Mouse (Mus musculus): ENCODE measurements around the gene Grin2a. TPM values are rescaled to one million over a fixed set of nuclear protein-coding genes. Genes with fewer than 3 reads are reported as not detected.

The Grin2a gene
- polyA plus RNA-seq, 1 experiment from 2014 or later = 0.34 TPM

DNA sequence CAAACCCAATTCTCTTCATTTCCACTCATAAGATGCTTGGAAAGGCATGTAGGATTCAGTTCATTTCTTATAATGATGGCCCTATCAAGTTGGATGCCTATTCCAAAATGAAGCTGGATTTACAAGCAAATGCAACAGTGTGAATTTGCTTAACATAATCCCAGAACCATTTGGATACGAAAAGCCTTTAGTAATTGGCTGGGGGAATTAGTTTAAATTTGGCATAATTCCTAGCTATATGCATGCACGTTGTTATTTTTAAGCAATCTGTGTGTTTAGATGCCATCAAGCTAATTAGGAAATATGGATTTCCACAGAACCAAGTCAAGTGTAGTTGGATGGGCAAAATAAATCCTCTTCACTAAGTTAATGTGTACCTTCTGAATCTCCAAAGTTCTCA is 411.4 kb downstream of the Grin2a start:
- Histone ChIP-seq H3K4me2 (ENCODE audit: low read depth, low read length) (no peak overlapping the region), H3K27ac (ENCODE audit: low read length) (no peak overlapping the region), H3K9ac (ENCODE audit: low read length) (no peak overlapping the region), H3K4me3 (ENCODE audit: low read length) (no peak overlapping the region), H3K36me3 (ENCODE audit: control insufficient read depth, insufficient read depth) (no peaks in the 10 kb centered on the region), H3K4me1 (ENCODE audit: control insufficient read depth, insufficient read depth, low read length) (no peaks in the 10 kb centered on the region), H3K27me3 (ENCODE audit: control insufficient read depth, insufficient read depth, low read length) (no peaks in the 10 kb centered on the region), H3K9me3 (replicated peaks; ENCODE audit: control insufficient read depth, low read length) (no peaks in the 10 kb centered on the region)
- no peak for ATAC-seq (replicated peaks; ENCODE audit: extremely low read depth, insufficient read depth, low FRiP score)
- 75% methylated on average over 2 of the region's 2 CpGs for WGBS

DNA sequence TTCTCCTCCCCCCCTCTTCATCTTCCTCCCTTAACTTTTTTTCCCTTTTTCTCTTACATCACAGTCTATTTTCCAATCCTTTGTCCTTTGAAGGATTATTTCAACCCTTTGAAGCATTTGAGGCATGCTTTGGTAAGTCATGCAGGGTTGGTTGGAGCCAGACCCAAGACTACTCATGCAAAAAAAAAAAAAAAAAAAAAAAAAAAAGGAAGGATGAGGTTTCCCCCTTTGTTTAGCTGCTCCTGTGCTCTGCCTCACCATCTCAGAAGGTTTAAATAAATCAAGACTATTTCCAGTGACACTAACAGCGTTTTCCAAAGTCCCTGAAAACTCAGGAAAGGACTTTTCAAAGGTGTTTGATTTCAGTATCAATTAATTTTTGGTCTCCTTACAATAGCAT is 423.6 kb downstream of the Grin2a start:
- Histone ChIP-seq H3K4me1 (ENCODE audit: control insufficient read depth, insufficient read depth, low read length) (no peaks in the 10 kb centered on the region), H3K9me3 (replicated peaks; ENCODE audit: control insufficient read depth, low read length) (no peaks in the 10 kb centered on the region), H3K36me3 (ENCODE audit: control insufficient read depth, insufficient read depth) (no peaks in the 10 kb centered on the region), H3K4me2 (ENCODE audit: low read depth, low read length) (no peak overlapping the region), H3K27me3 (ENCODE audit: control insufficient read depth, insufficient read depth, low read length) (no peaks in the 10 kb centered on the region), H3K9ac (ENCODE audit: low read length) (no peak overlapping the region), H3K4me3 (ENCODE audit: low read length) (no peak overlapping the region), H3K27ac (ENCODE audit: low read length) (no peak overlapping the region)
- 62% methylated on average over 1 of the region's 1 CpGs for WGBS
- ATAC-seq (replicated peaks; ENCODE audit: extremely low read depth, insufficient read depth, low FRiP score) = no peak

DNA sequence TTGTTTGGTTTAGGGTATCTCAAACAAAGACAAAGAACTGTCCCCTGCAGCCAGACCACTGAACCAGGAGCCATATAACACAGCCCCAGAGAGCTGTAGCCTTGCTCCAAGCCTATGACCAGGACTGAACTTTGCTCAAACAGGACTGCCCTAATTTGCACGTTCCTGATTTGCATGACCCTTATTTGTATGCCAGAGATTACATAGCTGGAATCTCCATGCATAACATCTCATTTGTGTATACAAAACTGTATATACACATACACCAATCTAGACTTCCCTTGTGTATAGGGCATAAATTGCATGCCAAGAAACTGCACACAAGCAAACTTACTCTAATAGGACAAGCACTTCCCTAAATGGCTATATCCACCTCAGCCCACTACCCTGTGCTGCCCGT is 428.1 kb downstream of the Grin2a start:
- Histone ChIP-seq H3K4me1 (ENCODE audit: control insufficient read depth, insufficient read depth, low read length) (no peaks in the 10 kb centered on the region), H3K9me3 (replicated peaks; ENCODE audit: control insufficient read depth, low read length) (no peaks in the 10 kb centered on the region), H3K27me3 (ENCODE audit: control insufficient read depth, insufficient read depth, low read length) (no peaks in the 10 kb centered on the region), H3K4me2 (ENCODE audit: low read depth, low read length) (no peak overlapping the region), H3K27ac (ENCODE audit: low read length) (no peak overlapping the region), H3K9ac (ENCODE audit: low read length) (no peak overlapping the region), H3K36me3 (ENCODE audit: control insufficient read depth, insufficient read depth) (no peaks in the 10 kb centered on the region), H3K4me3 (ENCODE audit: low read length) (no peak overlapping the region)
- ATAC-seq (replicated peaks; ENCODE audit: extremely low read depth, insufficient read depth, low FRiP score) = no peak; the same call in 1 of the 2 replicates
- WGBS = 40% methylated on average over 2 of the region's 2 CpGs

DNA sequence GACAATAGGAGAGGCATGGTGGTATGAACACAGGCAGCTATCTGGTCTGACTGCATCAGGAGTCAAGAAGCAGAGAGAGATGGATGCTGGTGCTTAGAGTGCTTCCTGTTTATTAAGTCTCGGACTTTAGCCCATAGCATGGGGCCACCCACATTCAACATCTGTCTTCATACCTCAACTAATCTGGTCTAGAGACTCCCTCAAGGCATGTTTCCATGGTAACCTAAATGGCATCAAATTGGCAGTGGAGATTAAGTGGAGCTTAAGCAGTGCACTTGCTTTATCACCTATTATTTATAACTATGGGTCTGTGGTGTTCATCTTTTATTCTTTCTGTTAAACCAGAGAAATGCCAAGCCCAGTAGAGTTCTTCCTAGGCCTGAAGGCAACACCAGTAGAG is 433.5 kb downstream of the Grin2a start:
- Histone ChIP-seq H3K4me3 (ENCODE audit: low read length) (no peak overlapping the region), H3K9me3 (replicated peaks; ENCODE audit: control insufficient read depth, low read length) (no peaks in the 10 kb centered on the region), H3K4me2 (ENCODE audit: low read depth, low read length) (no peak overlapping the region), H3K27me3 (ENCODE audit: control insufficient read depth, insufficient read depth, low read length) (no peaks in the 10 kb centered on the region), H3K36me3 (ENCODE audit: control insufficient read depth, insufficient read depth) (no peaks in the 10 kb centered on the region), H3K4me1 (ENCODE audit: control insufficient read depth, insufficient read depth, low read length) (no peaks in the 10 kb centered on the region), H3K27ac (ENCODE audit: low read length) (no peak overlapping the region), H3K9ac (ENCODE audit: low read length) (no peak overlapping the region)
- no peak for ATAC-seq (replicated peaks; ENCODE audit: extremely low read depth, insufficient read depth, low FRiP score)
- 43% methylated on average over 1 of the region's 1 CpGs for WGBS

DNA sequence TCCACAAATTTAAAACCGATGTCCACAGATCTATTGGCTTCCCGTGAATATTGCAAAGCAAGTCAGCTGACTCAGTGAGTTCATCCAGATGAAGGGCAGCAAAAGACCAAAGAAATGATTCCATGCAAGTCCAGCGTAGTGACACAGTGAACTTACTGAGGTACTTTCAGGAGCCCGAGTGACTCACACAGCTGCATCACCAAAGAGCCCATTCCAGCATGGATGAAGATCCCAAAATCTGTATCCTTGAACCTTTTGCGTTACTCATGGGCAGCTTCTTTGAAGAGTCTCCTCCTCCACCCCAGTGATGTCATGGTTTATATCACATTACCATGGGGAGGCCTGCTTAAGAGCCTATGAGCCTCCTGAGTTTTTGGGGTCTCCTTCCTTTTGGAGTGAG is 460.2 kb downstream of the Grin2a start:
- Histone ChIP-seq H3K36me3 (ENCODE audit: control insufficient read depth, insufficient read depth) (no peaks in the 10 kb centered on the region), H3K27me3 (ENCODE audit: control insufficient read depth, insufficient read depth, low read length) (no peaks in the 10 kb centered on the region), H3K4me2 (ENCODE audit: low read depth, low read length) (no peak overlapping the region), H3K9me3 (replicated peaks; ENCODE audit: control insufficient read depth, low read length) (no peaks in the 10 kb centered on the region), H3K4me3 (ENCODE audit: low read length) (no peak overlapping the region), H3K27ac (ENCODE audit: low read length) (no peak overlapping the region), H3K9ac (ENCODE audit: low read length) (no peak overlapping the region), H3K4me1 (ENCODE audit: control insufficient read depth, insufficient read depth, low read length) (no peaks in the 10 kb centered on the region)
- no peak for ATAC-seq (replicated peaks; ENCODE audit: extremely low read depth, insufficient read depth, low FRiP score)
- 81% methylated on average over 5 of the region's 5 CpGs for WGBS

DNA sequence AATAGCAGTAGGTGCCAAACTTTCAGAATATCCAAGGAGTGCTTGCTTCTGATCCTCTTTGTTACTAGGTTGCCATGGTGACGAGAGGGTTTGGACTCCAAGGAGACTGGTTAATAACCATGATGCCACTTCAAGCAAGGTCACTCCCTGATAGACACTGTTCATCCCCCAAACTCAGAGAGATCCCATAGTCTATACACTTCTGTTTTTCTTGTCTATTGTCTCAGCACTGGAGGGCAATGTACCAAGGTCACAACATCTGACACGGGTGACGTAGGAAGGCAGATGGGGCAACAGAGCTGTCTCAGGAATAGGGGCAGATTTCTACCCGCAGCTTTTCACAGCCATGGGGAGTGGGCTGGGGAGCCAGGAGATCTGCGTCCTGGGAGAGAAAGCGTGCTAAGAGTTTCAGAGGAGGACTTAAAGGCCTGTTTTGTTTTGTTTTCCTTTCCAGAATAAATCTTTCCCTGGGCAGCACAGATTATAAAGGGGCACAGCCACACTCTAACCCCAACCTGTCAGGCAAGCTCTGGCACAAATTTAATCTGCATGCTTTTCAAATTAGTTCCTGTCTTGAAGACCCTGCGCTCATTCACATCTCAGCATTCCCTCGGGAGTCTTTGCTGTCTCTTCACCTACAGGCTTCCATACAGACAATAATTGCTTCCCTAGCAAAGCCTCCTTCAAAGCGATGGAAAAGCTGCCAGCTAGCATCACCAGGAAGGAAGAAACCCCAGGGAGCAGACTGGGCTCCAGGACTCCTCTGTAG is 461.6 kb downstream of the Grin2a start:
- 64% methylated on average over 9 of the region's 9 CpGs for WGBS
- Histone ChIP-seq H3K4me1 (ENCODE audit: control insufficient read depth, insufficient read depth, low read length) (no peaks in the 10 kb centered on the region), H3K27ac (ENCODE audit: low read length) (no peak overlapping the region), H3K36me3 (ENCODE audit: control insufficient read depth, insufficient read depth) (no peaks in the 10 kb centered on the region), H3K27me3 (ENCODE audit: control insufficient read depth, insufficient read depth, low read length) (no peaks in the 10 kb centered on the region), H3K4me2 (ENCODE audit: low read depth, low read length) (no peak overlapping the region), H3K9me3 (replicated peaks; ENCODE audit: control insufficient read depth, low read length) (no peaks in the 10 kb centered on the region), H3K9ac (ENCODE audit: low read length) (no peak overlapping the region), H3K4me3 (ENCODE audit: low read length) (no peak overlapping the region)
- ATAC-seq (replicated peaks; ENCODE audit: extremely low read depth, insufficient read depth, low FRiP score) = no peak

DNA sequence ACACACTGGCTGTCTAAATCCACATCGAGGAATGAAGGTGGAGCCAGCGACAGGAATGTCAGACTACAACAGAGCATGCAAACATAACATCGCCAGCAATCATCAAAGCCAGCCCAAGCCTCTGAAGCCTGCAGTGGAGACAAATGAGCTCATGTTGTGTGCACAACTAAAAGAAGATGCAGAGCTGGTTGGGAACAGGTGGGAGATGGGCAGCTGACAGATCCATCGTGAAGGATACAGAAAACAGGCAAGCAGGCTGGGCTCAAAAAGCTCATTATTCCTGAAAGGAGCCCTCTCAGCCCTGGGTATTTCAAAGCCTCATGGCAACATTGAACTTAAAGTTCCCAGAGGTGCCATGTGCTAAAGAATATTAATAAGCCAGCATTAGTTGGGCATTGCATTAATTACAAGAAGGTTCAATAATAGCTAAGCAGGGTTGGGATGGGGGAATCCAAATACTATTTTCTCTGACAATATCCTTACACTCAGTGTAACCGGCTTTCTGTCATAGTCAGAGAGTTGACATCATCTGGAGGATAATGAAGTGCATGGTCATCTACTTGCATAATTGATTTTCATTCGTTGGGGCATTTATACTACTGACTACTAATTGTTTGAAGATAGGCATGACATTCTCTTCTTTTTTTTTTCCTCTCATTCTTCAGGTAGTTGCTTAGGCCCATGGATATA is 462.4 kb downstream of the Grin2a start:
- no peak for ATAC-seq (replicated peaks; ENCODE audit: extremely low read depth, insufficient read depth, low FRiP score)
- WGBS = 72% methylated on average over 6 of the region's 6 CpGs

DNA sequence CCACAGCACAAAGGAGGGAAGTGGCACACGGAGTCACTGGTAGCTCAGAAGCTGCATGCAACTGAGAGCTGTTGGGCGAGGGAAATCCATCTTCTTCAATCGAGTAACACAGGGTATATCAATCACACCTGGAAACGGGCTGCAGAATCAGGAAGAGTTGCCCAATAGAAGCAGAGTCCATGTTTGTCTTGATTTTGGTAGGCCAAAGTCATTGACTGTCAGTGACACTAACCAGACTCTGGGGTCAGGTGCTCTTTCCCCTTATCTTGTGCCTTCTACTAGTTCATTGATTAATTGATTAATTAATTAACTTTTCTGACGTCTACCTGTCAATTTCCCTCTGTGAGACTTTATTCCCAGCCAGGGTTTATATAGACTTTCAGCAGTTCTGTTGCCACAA is 468.1 kb downstream of the Grin2a start:
- 64% methylated on average over 5 of the region's 5 CpGs for WGBS
- ATAC-seq (replicated peaks; ENCODE audit: extremely low read depth, insufficient read depth, low FRiP score) = no peak

More for the DNA sequence above, 462.4 kb downstream of the Grin2a start:
- no peak overlapping the region for H3K4me3 ChIP-seq (ENCODE audit: low read length)
- H3K27ac ChIP-seq (ENCODE audit: low read length) = no peak overlapping the region
- no peaks in the 10 kb centered on the region for H3K27me3 ChIP-seq (ENCODE audit: control insufficient read depth, insufficient read depth, low read length)
- no peak overlapping the region for H3K4me2 ChIP-seq (ENCODE audit: low read depth, low read length)
- no peaks in the 10 kb centered on the region for H3K4me1 ChIP-seq (ENCODE audit: control insufficient read depth, insufficient read depth, low read length)
- no peaks in the 10 kb centered on the region for H3K9me3 ChIP-seq (replicated peaks; ENCODE audit: control insufficient read depth, low read length)
- H3K9ac ChIP-seq (ENCODE audit: low read length) = no peak overlapping the region
- no peaks in the 10 kb centered on the region for H3K36me3 ChIP-seq (ENCODE audit: control insufficient read depth, insufficient read depth)

DNA sequence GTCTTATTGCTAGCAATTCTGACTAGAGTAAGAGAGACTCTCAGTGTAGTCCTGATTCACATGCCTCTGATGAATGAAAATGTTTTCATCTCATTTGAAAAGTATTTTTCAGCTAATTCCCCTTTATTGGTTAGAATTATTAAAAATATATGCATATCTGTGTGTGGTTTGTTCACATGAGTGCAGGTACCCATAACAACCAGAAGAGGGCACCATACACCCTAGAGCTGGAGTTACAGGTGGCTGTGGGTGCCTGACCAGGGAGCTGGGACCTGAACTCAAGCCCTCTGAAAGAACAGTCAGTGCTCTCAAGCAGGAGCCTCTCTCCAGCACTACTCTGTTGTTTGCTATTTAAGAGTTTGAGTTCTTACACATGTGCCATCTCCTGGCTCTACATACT is 472.0 kb downstream of the Grin2a start:
- no peak overlapping the region for H3K27ac ChIP-seq (ENCODE audit: low read length)
- H3K27me3 ChIP-seq (ENCODE audit: control insufficient read depth, insufficient read depth, low read length) = no peaks in the 10 kb centered on the region
- no peak overlapping the region for H3K4me3 ChIP-seq (ENCODE audit: low read length)
- no peak overlapping the region for H3K4me2 ChIP-seq (ENCODE audit: low read depth, low read length)
- no peak overlapping the region for H3K9ac ChIP-seq (ENCODE audit: low read length)
- no peak for ATAC-seq (replicated peaks; ENCODE audit: extremely low read depth, insufficient read depth, low FRiP score)
- no peaks in the 10 kb centered on the region for H3K36me3 ChIP-seq (ENCODE audit: control insufficient read depth, insufficient read depth)
- peaks cover 3% of the 10 kb centered on the region; the same call in 1 of the 2 replicates for H3K9me3 ChIP-seq (replicated peaks; ENCODE audit: control insufficient read depth, low read length)
- no peaks in the 10 kb centered on the region for H3K4me1 ChIP-seq (ENCODE audit: control insufficient read depth, insufficient read depth, low read length)

More for the DNA sequence above, 468.1 kb downstream of the Grin2a start:
- no peak overlapping the region for H3K9ac ChIP-seq (ENCODE audit: low read length)
- H3K36me3 ChIP-seq (ENCODE audit: control insufficient read depth, insufficient read depth) = no peaks in the 10 kb centered on the region
- no peak overlapping the region for H3K4me2 ChIP-seq (ENCODE audit: low read depth, low read length)
- H3K27ac ChIP-seq (ENCODE audit: low read length) = no peak overlapping the region
- no peak overlapping the region for H3K4me3 ChIP-seq (ENCODE audit: low read length)
- no peaks in the 10 kb centered on the region for H3K4me1 ChIP-seq (ENCODE audit: control insufficient read depth, insufficient read depth, low read length)
- no peaks in the 10 kb centered on the region for H3K9me3 ChIP-seq (replicated peaks; ENCODE audit: control insufficient read depth, low read length)
- no peaks in the 10 kb centered on the region for H3K27me3 ChIP-seq (ENCODE audit: control insufficient read depth, insufficient read depth, low read length)
